Mouse (Mus musculus) monocyte, adult 59 days (primary cell): ENCODE data around the gene Cfap100. TPM values are rescaled to one million over a fixed set of nuclear protein-coding genes. Genes with fewer than 3 reads are reported as not detected.

Source experiments
- total RNA-seq, 2 experiments: library from RNA; stranded (reverse); gene quantifications; one replicate each; pipeline ENCODE4 v1.2.4; 2023

The Cfap100 gene
- not detected for total RNA-seq

GRCm38 (mm10) chr6:90428380-90428974, at the start of gene Cfap100:
Gene Cfap100, minus strand, starts transcription at chr6:90428797.

GRCm38 (mm10) chr6:90462181-90462706, 33.6 kb upstream of the Cfap100 start, which contains the start of gene Klf15:
Gene Klf15, plus strand, starts transcription at chr6:90462576.

GRCm38 (mm10) chr6:90368976-90369724, 59.4 kb downstream of the Cfap100 start, which contains the start of gene Zxdc:
Gene Zxdc, plus strand, starts transcription at chr6:90369492.

Other genes with a start within 250 kb of the Cfap100 start
- not detected for gene V1ra8, start 226.0 kb downstream of the Cfap100 start, total RNA-seq
- not detected for gene Vmn1r53, start 204.4 kb downstream of the Cfap100 start, total RNA-seq
- gene Vmn1r54, start 182.5 kb downstream of the Cfap100 start, total RNA-seq = not detected
- not detected for gene BC048671, start 127.6 kb downstream of the Cfap100 start, total RNA-seq
- 1 to 10 TPM; 2.8 to 3.8 TPM for gene Chst13, start 103.6 kb downstream of the Cfap100 start, total RNA-seq
- not detected for gene Uroc1, start 95.5 kb downstream of the Cfap100 start, total RNA-seq
- gene Zxdc, start 59.3 kb downstream of the Cfap100 start, total RNA-seq = 10 to 100 TPM; 18.9 to 24.6 TPM
- gene Klf15, start 33.8 kb upstream of the Cfap100 start, total RNA-seq = 1 to 10 TPM; 3.3 to 3.5 TPM
- 1 to 10 TPM; 1.0 to 2.0 TPM for gene Aldh1l1, start 57.6 kb upstream of the Cfap100 start, total RNA-seq
- gene Slc41a3, start 175.9 kb upstream of the Cfap100 start, total RNA-seq = 10 to 100 TPM; 21.4 to 24.1 TPM